Mouse (Mus musculus) mouse embryonic stem cell (cell line): ENCODE results near the gene Whamm.

Experiments used
- in situ Hi-C, 2 experiments: fragments of 300-500 bp; cut with MboI; formaldehyde crosslinking; loops; 1 replicate in 1 of 2; 3 replicates in 1 of 2; pipeline ENCODE4 v1.14.3; 2019 to 2020; ENCODE audit warnings: low sequenced_read_pairs in 2 of 2, low pct_unique_long_range_greater_than_20kb in 1 of 2, mixed read lengths in 1 of 2; ENCODE audit not compliant: unreplicated experiment in 1 of 2

Whamm gene

GRCm38 (mm10) chr7:81571108-81571940 lies at the start of gene Whamm:
Gene Whamm (plus strand): TSS chr7:81571266.
- in situ Hi-C loops: no loop called here

- in situ Hi-C loops: no loop called here
Observed at GRCm38 (mm10) chr7:81523008-81523662, 47.9 kb upstream of the Whamm start.

- in situ Hi-C loops: no loop called here
Observed at GRCm38 (mm10) chr7:81523663-81524017, 47.4 kb upstream of the Whamm start.

- in situ Hi-C loops: no loop called here
Observed at GRCm38 (mm10) chr7:81528918-81529317, 42.1 kb upstream of the Whamm start.

- in situ Hi-C loops: no loop called here
Observed at GRCm38 (mm10) chr7:81531462-81531861, 39.6 kb upstream of the Whamm start.

GRCm38 (mm10) chr7:81536478-81536877 lies 34.6 kb upstream of the Whamm start:
- in situ Hi-C loops: no loop called here

- in situ Hi-C loops: no loop called here
Observed at GRCm38 (mm10) chr7:81538070-81538675, 32.9 kb upstream of the Whamm start.

- in situ Hi-C loops: no loop called here
Observed at GRCm38 (mm10) chr7:81539565-81539964, 31.5 kb upstream of the Whamm start.

- in situ Hi-C loops: no loop called here
Observed at GRCm38 (mm10) chr7:81540999-81541398, 30.1 kb upstream of the Whamm start.

GRCm38 (mm10) chr7:81541924-81542524 lies 29.0 kb upstream of the Whamm start:
- in situ Hi-C loops: no loop called here

GRCm38 (mm10) chr7:81542934-81543333 lies 28.1 kb upstream of the Whamm start:
- in situ Hi-C loops: no loop called here

GRCm38 (mm10) chr7:81548864-81549263 lies 22.2 kb upstream of the Whamm start:
- in situ Hi-C loops: no loop called here

- in situ Hi-C loops: loop anchor here in 1 of 2 experiments (10.0 kb wide), 1 partner anchor 231 kb away; the partner anchor contains the start of gene 3110040N11Rik
Observed at GRCm38 (mm10) chr7:81553589-81553988, 17.5 kb upstream of the Whamm start.

- in situ Hi-C loops: loop anchor here in 1 of 2 experiments (10.0 kb wide), 1 partner anchor 230 kb away; the partner anchor contains the start of gene 3110040N11Rik
Observed at GRCm38 (mm10) chr7:81554369-81554768, 16.7 kb upstream of the Whamm start.

- in situ Hi-C loops: loop anchor here in 1 of 2 experiments (10.0 kb wide), 1 partner anchor 228 kb away; the partner anchor contains the start of gene 3110040N11Rik
Observed at GRCm38 (mm10) chr7:81556839-81557238, 14.2 kb upstream of the Whamm start.

GRCm38 (mm10) chr7:81557252-81557984 lies 13.6 kb upstream of the Whamm start:
- in situ Hi-C loops: loop anchor here in 1 of 2 experiments (10.0 kb wide), 1 partner anchor 227 kb away; the partner anchor contains the start of gene 3110040N11Rik

GRCm38 (mm10) chr7:81557985-81558360 lies 13.1 kb upstream of the Whamm start:
- in situ Hi-C loops: loop anchor here in 1 of 2 experiments (10.0 kb wide), 1 partner anchor 227 kb away; the partner anchor contains the start of gene 3110040N11Rik
